Mouse (Mus musculus) left cerebral cortex, adult 2 months (tissue): ENCODE results near the gene Rasa3. TPM values are rescaled to one million over a fixed set of nuclear protein-coding genes. Genes with fewer than 3 reads are reported as not detected.

Experiments used
- DNase-seq, 2 experiments: peaks; one replicate each; pipeline ENCODE4 v3.0.0; 2021 to 2022; ENCODE audit warnings: low spot score in 2 of 2, mixed read lengths in 1 of 2; ENCODE audit errors: extremely low spot score in 1 of 2
- H3K27ac ChIP-seq: fragments of 200-600 bp; 2 replicates; pipeline ENCODE4 v1.8.1; 2022
- H3K4me3 ChIP-seq: fragments of 200-600 bp; 2 replicates; pipeline ENCODE4 v1.8.1; 2022
- CTCF ChIP-seq: fragments of 200-600 bp; IDR thresholded peaks from 2 replicates; pipeline ENCODE4 v1.8.1; 2022; ENCODE audit warnings: antibody characterized with exemption, mild to moderate bottlenecking, moderate library complexity
- intact Hi-C: fragments of 180-260 bp; cut with DNase I; formaldehyde crosslinking; loops from one replicate; pipeline ENCODE4 v1.15.1; 2025
- total RNA-seq, 2 experiments: library from RNA; stranded (reverse); gene quantifications; 2 replicates each; pipeline ENCODE4 v1.2.3; 2021

The Rasa3 gene
- total RNA-seq, 2 experiments from 2014 or later: 62.3 to 69.4 TPM

DNA sequence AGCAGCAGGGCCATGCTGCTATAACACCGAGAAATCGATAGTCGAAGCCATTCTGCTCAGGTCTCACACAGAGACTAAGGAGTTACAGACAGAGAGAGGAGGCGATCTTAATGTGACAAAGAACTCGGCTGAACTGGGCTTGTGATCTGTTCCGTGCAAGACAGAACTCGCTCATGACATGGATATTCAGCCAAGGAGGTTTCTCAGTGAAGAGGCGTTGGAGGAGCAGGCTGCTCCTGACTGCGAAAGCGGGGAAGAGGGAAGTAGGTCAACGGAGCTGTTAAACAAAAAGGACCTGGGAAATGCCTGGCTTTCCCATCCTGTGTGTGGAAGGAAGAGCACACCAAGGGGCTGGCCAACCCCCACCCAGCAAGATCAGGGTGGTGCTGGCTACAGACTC, 105.4 kb downstream of the Rasa3 start:
- intact Hi-C loops: no loop called here
- no peak for TF ChIP-seq CTCF
- no peak overlapping the region for H3K4me3 ChIP-seq
- H3K27ac ChIP-seq: peak overlapping the region; percentile 55
- peak in 1 of 2 experiments; percentile 26 for DNase-seq

DNA sequence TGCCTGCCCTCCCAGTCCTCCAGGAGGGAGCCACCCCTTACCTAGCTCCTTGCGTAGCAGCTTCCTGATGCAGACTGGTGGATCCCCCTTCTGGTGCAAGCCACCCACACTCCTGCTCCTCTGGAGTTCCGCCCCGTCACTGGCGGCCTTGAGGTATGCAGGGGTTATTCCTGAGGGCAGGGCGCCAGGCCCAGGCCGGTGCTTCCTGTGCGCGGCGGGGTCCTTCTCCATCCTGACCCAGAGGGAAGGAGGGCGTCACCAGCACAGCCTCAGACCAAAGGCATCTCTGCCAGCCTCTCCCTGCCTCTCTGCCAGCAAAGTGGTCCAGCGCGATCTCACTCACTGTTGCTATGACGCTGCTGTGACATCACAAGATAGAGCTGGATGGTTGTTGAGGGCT, 115.3 kb downstream of the Rasa3 start, which contains the start of gene 1700029H14Rik:
TSS of gene 1700029H14Rik (minus strand) at position 344 of the 400 bp plus-strand sequence.
- no peak for DNase-seq
- no peak; the same call in none of the 2 replicates for TF ChIP-seq CTCF
- intact Hi-C loops: no loop called here
- H3K4me3 ChIP-seq: no peak within 1 kb of the TSS
- no peak within 1 kb of the TSS for H3K27ac ChIP-seq

DNA sequence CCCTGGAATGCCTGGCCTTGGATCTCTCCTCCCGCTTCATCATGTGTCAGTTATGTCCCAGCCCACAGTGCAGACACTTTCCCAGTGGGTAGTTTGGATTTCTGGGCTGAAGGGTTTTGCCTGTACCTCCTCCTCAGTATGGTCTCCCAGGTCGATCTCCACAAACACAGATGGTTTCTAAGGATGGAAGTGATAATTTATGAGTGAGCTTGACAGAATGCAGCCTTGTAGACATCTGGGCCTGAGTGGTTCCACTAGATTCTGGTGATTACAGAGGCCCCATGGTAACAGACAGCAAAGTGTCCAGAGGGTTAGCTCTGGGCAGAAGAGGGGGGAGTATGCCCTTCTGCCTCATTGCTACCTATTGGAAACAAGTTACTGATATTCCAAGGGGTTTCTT, 119.9 kb downstream of the Rasa3 start:
- Histone ChIP-seq H3K4me3 (no peak overlapping the region), H3K27ac (no peak overlapping the region)
- no peak for DNase-seq
- TF ChIP-seq CTCF: no peak
- intact Hi-C loops: no loop called here

DNA sequence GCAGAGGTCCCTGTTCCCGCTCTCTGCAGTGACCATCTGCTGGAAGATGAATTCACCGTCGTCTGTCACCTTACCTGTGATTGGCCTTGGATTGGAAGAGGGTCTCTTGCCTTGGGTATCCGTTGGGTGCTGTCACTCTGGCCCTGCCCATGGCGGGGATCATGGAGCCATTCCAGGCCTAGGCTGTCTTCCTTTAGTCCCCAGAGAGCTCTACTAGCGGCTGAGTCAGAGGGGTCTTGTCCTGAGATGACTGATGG, 125.9 kb downstream of the Rasa3 start:
- intact Hi-C loops: loop anchor here (1.0 to 5.0 kb wide), 4 partner anchors 125 to 233 kb away; partner anchors contain the start of genes Rasa3 and Upf3a
- no peak for DNase-seq
- no peak overlapping the region for H3K4me3 ChIP-seq
- H3K27ac ChIP-seq: no peak overlapping the region
- no peak for TF ChIP-seq CTCF

GRCm38 (mm10) chr8:13550718-13551573, 126.5 kb downstream of the Rasa3 start:
- intact Hi-C loops: loop anchor here (1.0 to 5.0 kb wide), 4 partner anchors 126 to 234 kb away; partner anchors contain the start of genes Rasa3 and Upf3a
- Histone ChIP-seq H3K27ac (no peak overlapping the region), H3K4me3 (no peak overlapping the region)
- peak; percentile 91 to 92 for DNase-seq
- peak; percentile 92 for TF ChIP-seq CTCF

- no peak overlapping the region for H3K4me3 ChIP-seq
- intact Hi-C loops: loop anchor here (1.0 to 5.0 kb wide), 2 partner anchors 92 to 136 kb away; no protein-coding TSS in a partner anchor
- DNase-seq: peak; percentile 47 to 53
- TF ChIP-seq CTCF: no peak
- H3K27ac ChIP-seq: no peak overlapping the region
Measured at GRCm38 (mm10) chr8:13548831-13549230, 128.6 kb downstream of the Rasa3 start.

DNA sequence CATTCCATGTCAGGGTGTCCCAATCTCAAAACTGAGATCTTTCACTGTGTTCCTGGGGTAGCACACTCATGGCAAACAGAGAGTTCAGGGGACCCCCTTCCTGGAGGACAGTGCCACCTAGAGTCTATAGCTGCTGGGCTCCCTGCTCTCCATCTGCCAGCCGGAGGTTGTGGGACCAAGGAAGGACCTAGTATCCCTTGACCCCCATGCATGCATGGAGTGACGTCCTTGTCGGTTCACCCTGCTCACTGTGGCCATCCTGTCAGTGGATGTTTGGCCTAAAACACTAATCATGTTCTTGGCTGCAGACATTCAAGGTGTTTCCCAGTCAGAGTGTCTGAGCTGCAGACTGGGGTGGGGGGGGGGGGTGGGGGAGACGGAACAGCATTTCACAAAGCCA, 129.2 kb downstream of the Rasa3 start:
- TF ChIP-seq CTCF: peak; percentile 63
- intact Hi-C loops: loop anchor here (1.0 to 5.0 kb wide), 2 partner anchors 91 to 135 kb away; no protein-coding TSS in a partner anchor
- Histone ChIP-seq H3K4me3 (no peak overlapping the region), H3K27ac (no peak overlapping the region)
- DNase-seq: no peak

- Histone ChIP-seq H3K27ac (no peak overlapping the region), H3K4me3 (no peak overlapping the region)
- no peak for DNase-seq
- TF ChIP-seq CTCF: no peak
- intact Hi-C loops: loop anchor here (5.0 kb wide), 1 partner anchor 89 kb away; no protein-coding TSS in a partner anchor
Measured at GRCm38 (mm10) chr8:13546421-13546820, 131.0 kb downstream of the Rasa3 start.

DNA sequence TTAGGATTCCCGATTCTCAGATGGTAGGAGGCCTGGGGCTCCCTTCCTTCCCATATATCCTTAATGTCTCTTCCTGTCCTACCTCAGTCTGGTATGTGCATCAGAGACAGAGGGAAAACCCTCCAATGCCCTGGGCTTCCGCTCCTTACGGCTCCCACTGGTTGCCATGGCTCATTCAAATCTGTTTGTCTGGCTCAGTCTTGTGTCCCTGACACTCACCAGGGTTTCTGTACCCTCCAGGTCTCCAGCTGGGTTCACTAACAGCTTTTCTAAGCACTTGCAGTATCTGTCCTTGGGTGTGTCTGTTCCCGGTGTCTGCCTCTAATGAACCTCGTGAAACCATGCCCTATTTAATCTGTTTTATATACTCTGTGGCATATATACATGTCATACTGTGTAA, 135.9 kb downstream of the Rasa3 start:
- Histone ChIP-seq H3K4me3 (no peak overlapping the region), H3K27ac (no peak overlapping the region)
- TF ChIP-seq CTCF: no peak
- DNase-seq: no peak
- intact Hi-C loops: no loop called here

GRCm38 (mm10) chr8:13540122-13540521, 137.3 kb downstream of the Rasa3 start:
- no peak for DNase-seq
- TF ChIP-seq CTCF: no peak
- intact Hi-C loops: no loop called here

DNA sequence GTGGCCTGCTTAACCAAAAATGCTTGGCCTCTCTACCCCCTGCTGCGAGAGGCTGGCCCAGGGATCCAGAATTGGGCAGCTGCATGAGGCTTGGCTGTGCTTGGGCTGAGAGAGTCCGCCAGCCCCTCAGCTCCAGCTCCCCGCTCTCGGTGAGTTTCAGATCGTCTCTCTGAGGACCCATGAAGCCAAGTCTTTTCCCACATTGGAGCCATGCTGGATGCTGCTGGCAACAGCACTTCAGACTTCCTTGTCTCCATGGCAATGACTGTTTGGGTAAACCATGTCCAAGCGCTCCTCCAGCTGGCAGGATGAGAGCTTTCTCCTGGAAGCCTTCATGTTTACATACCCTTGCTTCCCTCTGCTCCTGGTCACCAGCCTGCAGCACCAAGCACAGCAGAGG, 138.6 kb downstream of the Rasa3 start:
- Histone ChIP-seq H3K27ac (no peak overlapping the region), H3K4me3 (no peak overlapping the region)
- TF ChIP-seq CTCF: peak; percentile 17
- intact Hi-C loops: no loop called here
- peak; percentile 30 to 47 for DNase-seq

More at GRCm38 (mm10) chr8:13540122-13540521, 137.3 kb downstream of the Rasa3 start:
- no peak overlapping the region for H3K27ac ChIP-seq
- no peak overlapping the region for H3K4me3 ChIP-seq

GRCm38 (mm10) chr8:13537102-13537501, 140.3 kb downstream of the Rasa3 start:
- Histone ChIP-seq H3K4me3 (no peak overlapping the region), H3K27ac (no peak overlapping the region)
- intact Hi-C loops: no loop called here
- TF ChIP-seq CTCF: no peak
- DNase-seq: no peak

- intact Hi-C loops: no loop called here
- no peak for TF ChIP-seq CTCF
- H3K4me3 ChIP-seq: no peak overlapping the region
- H3K27ac ChIP-seq: no peak overlapping the region
- no peak for DNase-seq
Measured at GRCm38 (mm10) chr8:13533123-13533522, 144.3 kb downstream of the Rasa3 start.
